Mouse (Mus musculus) E14TG2a.4 (cell line): ENCODE measurements around the gene Snrpc.

Experiments used
- H3K27me3 ChIP-seq: 2 replicates; pipeline ENCODE4 v1.6.1; 2014; ENCODE audit warnings: low read length, control low read depth; ENCODE audit not compliant: insufficient read depth
- H3K36me3 ChIP-seq: 2 replicates; pipeline ENCODE4 v1.6.1; 2014; ENCODE audit warnings: low read length, control low read depth; ENCODE audit not compliant: insufficient read depth
- H3K4me1 ChIP-seq: replicated peaks from 2 replicates; pipeline ENCODE4 v1.6.1; 2014; ENCODE audit warnings: low read depth, low read length, control low read depth
- H3K4me3 ChIP-seq: replicated peaks from 2 replicates; pipeline ENCODE4 v1.5.1; 2014; ENCODE audit warnings: mild to moderate bottlenecking, low read length
- H3K9me3 ChIP-seq: 2 replicates; pipeline ENCODE4 v1.6.1; 2014; ENCODE audit warnings: low read length, control low read depth
- CTCF ChIP-seq: conservative IDR thresholded peaks from 2 replicates; pipeline ENCODE4 v1.5.1; 2014; ENCODE audit warnings: low read length
- NANOG ChIP-seq: IDR thresholded peaks from 2 replicates; pipeline ENCODE4 v1.6.1; 2014; ENCODE audit warnings: borderline replicate concordance, low read length, mixed read lengths
- POU5F1 ChIP-seq: IDR thresholded peaks from 2 replicates; pipeline ENCODE4 v1.6.1; 2014; ENCODE audit warnings: low read length, borderline replicate concordance

Snrpc gene

DNA sequence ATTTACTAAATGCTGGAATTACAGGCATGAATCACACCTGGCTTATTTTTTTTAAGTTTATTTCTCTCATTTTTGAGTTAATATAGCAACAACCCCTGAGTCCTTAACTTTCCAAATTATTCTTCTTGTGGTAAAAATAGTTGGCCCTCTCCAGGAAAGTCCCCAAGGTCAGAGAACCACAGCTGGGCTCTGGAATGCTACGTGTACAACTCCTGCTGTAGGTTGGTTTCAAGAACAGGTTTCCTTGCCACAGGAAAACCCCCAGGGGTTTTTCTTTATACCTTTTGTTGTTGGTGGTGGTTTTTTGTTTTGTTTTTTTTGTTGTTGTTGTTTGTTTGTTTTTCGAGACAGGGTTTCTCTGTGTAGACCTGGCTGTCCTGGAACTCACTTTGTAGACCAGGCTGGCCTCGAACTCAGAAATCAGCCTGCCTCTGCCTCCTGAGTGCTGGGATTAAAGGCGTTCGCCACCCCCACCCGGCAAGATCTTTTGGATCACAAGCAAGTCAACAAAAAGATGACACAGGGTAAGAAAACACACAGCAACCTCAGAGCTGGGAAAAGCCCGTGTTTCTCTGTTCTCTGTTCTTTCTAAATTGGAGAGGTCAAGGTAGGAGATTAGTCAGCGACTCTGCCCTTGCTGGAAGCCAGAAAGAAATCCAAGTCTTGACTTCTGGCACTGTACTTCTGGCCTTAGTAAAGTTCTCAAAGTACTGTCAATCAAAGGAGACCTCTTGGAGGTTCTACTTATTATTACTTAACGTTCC lies 14.6 kb upstream of the Snrpc start:
- H3K36me3 ChIP-seq: no peaks in the 10 kb centered on the region
- no peaks in the 10 kb centered on the region for H3K27me3 ChIP-seq
- no peak for TF ChIP-seq CTCF
- no peak for TF ChIP-seq POU5F1
- TF ChIP-seq NANOG: no peak
- no peaks in the 10 kb centered on the region for H3K9me3 ChIP-seq
- H3K4me3 ChIP-seq: no peak overlapping the region
- peaks cover 68% of the 10 kb centered on the region for H3K4me1 ChIP-seq

DNA sequence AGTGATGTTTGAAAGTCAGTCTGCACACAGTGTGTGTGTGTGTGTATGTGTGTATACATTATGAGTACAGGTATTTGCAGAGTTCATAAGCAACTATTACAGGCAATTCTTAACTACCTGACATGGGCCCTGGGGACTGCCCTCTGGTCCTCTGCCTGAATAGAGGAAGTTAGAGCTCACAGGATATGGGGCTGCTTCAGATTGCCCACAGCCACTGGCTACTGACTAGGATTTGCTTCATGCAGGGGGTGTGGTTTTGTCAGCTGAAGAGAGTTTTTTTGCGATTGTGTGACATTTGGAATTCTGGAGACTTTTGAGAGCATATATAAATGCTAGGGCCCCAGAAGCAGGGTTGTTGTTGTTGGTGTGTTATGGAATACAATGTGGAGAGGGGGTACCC lies 13.0 kb upstream of the Snrpc start:
- H3K36me3 ChIP-seq: no peaks in the 10 kb centered on the region

DNA sequence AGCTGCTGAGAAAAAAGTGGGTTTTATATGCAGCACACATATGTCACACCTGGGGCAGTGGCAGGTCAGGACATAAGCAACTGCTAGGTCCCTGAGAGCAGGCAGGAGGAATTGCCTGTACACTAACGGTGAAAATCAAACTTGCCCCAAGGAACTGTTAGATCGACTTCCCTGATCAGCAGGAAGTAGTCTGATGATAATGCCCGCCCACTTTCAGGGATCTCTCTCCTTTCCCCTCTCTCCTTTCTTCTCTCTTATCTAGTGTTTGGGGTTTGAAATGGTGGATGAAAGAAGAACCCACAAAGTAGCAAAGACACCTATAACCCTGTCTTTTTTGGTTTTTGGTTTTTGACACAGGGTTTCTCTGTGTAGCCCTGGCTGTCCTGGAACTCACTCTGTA lies 12.4 kb upstream of the Snrpc start:
- TF ChIP-seq CTCF (no peak), POU5F1 (no peak), NANOG (no peak)
- Histone ChIP-seq H3K4me3 (peak overlapping the region; percentile 68), H3K9me3 (no peaks in the 10 kb centered on the region), H3K4me1 (peaks cover 72% of the 10 kb centered on the region), H3K36me3 (no peaks in the 10 kb centered on the region), H3K27me3 (no peaks in the 10 kb centered on the region)

More for the DNA sequence above, 13.0 kb upstream of the Snrpc start:
- Histone ChIP-seq H3K9me3 (no peaks in the 10 kb centered on the region), H3K4me3 (peak overlapping the region; percentile 68), H3K27me3 (no peaks in the 10 kb centered on the region), H3K4me1 (peaks cover 71% of the 10 kb centered on the region)
- TF ChIP-seq CTCF (no peak), NANOG (no peak), POU5F1 (no peak)

DNA sequence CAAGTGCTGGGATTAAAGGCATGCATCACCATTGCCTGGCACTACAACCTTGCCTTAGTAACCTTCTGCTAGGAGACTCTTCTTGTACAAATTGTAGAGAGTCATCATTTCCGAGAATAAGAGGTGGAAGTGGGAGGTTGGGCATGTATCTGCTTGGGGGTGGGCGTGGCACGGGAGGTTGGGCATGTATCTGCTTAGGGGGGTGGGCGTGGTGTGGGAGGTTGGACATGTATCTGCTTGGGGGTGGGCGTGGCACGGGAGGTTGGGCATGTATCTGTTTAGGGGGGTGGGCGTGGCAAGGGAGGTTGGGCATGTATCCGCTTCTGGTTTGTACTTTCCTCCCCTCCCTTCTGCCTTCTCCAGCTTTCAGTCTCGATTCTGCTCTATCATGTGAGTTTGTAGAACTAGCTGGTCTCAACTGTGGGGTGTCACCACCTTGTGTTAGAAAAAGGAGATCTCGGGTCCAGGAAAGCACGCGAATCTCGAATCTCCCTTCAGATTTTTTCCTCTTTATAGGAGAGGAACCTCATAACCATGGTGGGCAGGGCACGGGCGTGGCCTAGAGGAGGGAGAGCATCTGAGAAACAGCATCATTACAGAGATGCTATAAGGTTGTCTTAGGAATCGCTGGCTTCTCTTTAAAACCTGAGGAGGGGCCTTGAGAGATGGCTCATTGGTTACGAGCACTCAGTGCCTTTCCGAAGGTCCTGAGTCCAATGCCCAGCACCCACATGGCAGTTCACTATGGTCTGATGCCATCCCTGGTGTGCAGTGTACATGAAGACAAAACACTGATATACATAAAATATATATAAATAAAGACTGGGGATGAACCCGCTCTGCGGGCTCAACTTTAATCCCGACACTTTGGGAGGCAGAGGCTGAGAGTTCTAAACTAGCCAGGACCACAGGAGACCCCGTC lies 11.7 kb upstream of the Snrpc start:
- no peaks in the 10 kb centered on the region for H3K27me3 ChIP-seq
- no peaks in the 10 kb centered on the region for H3K9me3 ChIP-seq
- TF ChIP-seq CTCF (no peak), NANOG (no peak), POU5F1 (no peak)
- peak overlapping the region; percentile 68 for H3K4me3 ChIP-seq
- no peaks in the 10 kb centered on the region for H3K36me3 ChIP-seq
- peaks cover 68% of the 10 kb centered on the region for H3K4me1 ChIP-seq

DNA sequence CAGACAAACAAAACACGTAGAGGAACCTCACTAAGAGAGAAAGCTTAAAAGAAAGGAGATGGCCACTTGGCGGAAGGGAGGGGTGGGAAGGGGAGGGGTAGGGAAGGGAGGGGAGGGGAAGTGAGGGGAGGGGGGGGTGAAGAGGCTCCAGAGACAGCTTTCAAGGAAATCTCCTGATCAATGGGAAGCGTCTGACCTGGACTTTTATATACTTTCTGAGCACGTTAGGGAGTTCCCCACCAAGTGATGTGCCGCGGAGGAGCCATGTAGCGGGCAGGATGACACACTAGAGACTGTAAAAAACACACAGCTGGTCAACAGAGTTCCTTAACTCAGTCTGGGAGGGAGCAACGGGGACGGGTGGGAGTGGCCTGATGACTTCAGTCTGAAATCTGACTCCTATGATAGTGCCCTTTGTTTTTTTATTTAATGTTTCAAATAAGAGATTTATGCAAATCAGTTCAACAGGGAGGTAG lies 11.0 kb upstream of the Snrpc start:
- TF ChIP-seq POU5F1 (no peak), CTCF (no peak), NANOG (no peak)
- Histone ChIP-seq H3K27me3 (no peaks in the 10 kb centered on the region), H3K4me3 (peak overlapping the region; percentile 68), H3K4me1 (peaks cover 61% of the 10 kb centered on the region), H3K9me3 (no peaks in the 10 kb centered on the region), H3K36me3 (no peaks in the 10 kb centered on the region)

DNA sequence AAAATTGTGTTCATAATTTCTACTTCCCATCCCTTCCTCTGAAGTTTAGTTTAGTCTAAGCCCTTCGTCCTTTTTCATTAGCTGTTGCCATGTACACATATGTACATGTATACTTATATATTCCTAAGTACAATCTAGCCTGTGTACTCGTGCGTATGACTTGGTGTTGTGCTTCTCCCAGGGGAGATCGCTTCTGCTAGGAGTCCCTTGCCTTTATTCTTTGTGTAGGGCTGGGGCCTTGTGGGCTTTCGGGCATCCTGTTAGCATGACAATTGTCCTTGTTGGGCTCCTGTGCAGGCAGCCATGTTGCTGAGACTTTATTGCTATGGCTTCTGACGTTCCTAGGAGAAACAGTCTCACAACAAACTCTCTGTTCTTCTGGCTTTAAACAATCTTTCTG lies 10.4 kb upstream of the Snrpc start:
- no peak for TF ChIP-seq NANOG
- TF ChIP-seq POU5F1: no peak
- no peak for TF ChIP-seq CTCF
- no peaks in the 10 kb centered on the region for H3K36me3 ChIP-seq
- peak overlapping the region; percentile 55 for H3K4me3 ChIP-seq
- H3K27me3 ChIP-seq: no peaks in the 10 kb centered on the region
- peaks cover 56% of the 10 kb centered on the region for H3K4me1 ChIP-seq
- no peaks in the 10 kb centered on the region for H3K9me3 ChIP-seq

DNA sequence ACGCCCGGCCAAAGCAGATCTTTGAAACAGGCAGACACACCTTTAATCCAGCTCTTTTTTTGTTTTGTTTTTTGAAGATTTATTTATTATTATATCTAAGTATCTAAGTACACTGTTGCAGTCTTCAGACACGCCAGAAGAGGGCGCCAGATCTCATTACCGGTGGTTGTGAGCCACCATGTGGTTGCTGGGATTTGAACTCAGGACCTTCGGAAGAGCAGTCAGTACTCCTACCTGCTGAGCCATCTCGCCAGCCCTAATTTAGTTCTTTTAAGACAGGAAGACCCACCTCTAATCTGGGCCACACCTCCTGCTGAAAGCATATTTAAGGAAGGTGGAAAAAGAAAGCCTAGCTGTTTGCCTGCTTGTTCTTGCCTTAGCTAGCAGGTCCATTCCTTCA lies 7.5 kb upstream of the Snrpc start:
- TF ChIP-seq NANOG (no peak), CTCF (peak; percentile 48; the same call in 1 of the 2 replicates)
- no peaks in the 10 kb centered on the region for H3K36me3 ChIP-seq
- no peaks in the 10 kb centered on the region for H3K9me3 ChIP-seq
- H3K4me1 ChIP-seq: peaks cover 50% of the 10 kb centered on the region
- no peaks in the 10 kb centered on the region for H3K27me3 ChIP-seq
- no peak overlapping the region for H3K4me3 ChIP-seq

DNA sequence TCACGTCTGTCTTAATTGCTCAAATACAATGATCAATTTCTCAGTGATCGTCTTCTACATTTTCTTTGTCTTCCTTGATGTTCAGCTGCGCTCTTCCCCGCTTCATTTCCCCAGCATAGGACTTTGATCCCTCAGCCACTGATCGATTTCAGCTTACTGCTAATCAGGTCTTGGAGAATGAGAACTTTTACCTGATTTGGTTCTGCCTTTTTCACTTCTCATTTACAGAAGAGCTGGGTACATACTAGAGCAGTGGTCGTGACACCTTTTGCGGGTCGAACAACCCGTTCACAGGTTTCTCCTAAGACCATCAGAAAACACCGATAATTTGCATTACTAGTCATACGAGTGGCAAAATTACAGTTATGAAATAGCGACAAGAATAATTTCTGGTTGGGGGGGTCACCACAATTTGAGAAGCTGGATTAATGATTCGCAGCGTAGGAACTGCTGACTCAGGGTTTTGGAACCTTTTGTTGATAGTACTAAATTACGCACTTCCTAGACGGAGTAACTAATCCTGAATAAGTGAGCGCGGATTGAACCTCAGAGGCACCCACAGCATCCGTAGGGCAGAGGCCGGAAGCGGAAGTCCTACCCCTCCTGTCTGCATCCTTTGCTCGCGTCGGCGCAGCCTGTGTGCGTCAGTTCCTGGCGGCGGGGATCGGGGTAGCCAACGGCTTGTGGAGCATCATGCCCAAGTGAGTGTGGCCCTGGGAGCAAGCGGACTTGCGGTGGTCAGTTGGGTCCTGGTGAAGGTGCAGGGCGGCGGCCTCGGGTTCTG lies 1.7 kb downstream of the Snrpc start:
- Histone ChIP-seq H3K4me3 (peak overlapping the region; percentile 99), H3K36me3 (peaks cover 39% of the 10 kb centered on the region), H3K27me3 (no peaks in the 10 kb centered on the region), H3K4me1 (peaks cover 21% of the 10 kb centered on the region), H3K9me3 (no peaks in the 10 kb centered on the region)
- TF ChIP-seq NANOG (no peak), POU5F1 (no peak), CTCF (no peak)
